9 mouse cellular contexts compared by ENCODE assay signal in the genomic region with DNA sequence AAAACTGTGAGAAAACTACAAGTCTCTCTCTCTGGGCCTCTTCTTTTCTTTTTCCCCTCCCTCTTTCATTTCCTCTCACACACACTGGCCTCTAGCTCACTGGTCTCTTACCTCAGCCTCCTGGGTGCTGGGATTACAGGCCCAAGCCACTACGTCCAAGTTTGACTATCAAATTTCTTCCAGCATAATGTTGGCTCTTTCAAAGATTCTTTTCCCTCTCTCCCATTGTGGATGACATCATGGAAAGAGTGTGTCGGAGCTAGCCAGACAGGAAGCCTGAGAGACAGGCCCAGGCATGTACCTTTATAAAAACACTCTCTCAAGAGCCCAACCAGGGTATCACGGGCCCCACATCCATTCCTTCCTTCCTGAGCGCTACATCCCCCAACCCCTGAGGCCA. TPM values are rescaled to one million over a fixed set of nuclear protein-coding genes. Genes with fewer than 3 reads are reported as not detected.
DNase-seq lines count a peak whose midpoint lies in the region; ATAC-seq and TF ChIP-seq lines count a peak whose summit lies in the region.
"Had no signal": no experiment of that assay in that cellular context is flagged by ENCODE, and none has a peak within 500 bp of the region (broad histone marks: within the 10 kb centered on the region; RNA-seq: fewer than 3 reads in every experiment).

No protein-coding gene starts in this region.

- no peak for TF ChIP-seq CTCF in intestine, postnatal 0 days (IDR thresholded peaks at IDR 0.05; ENCODE audit: low read depth)
- no peak for TF ChIP-seq CTCF in layer of hippocampus, adult 2 months (conservative IDR thresholded peaks at IDR 0.05)

- no peak overlapping the region for H3K4me2 ChIP-seq in neural tube, embryonic 13.5 days
- no peak overlapping the region for H3K4me2 ChIP-seq in intestine, postnatal 0 days (replicated peaks; ENCODE audit: low read depth)

- peaks cover 40% of the 10 kb centered on the region for H3K4me1 ChIP-seq in neural tube, embryonic 13.5 days (replicated peaks)
- H3K4me1 ChIP-seq in intestine, postnatal 0 days (replicated peaks; ENCODE audit: control insufficient read depth, insufficient read depth, low read length), result peaks cover 15% of the 10 kb centered on the region; the same call in 1 of the 2 replicates

- 65% methylated on average over 4 of the region's 4 CpGs for WGBS in neural tube, embryonic 13.5 days
- 42% methylated on average over 4 of the region's 4 CpGs for WGBS in intestine, postnatal 0 days

- no peak for DNase-seq in neural tube, embryonic 10.5 days (ENCODE audit: extremely low spot score, low spot score)
- DNase-seq in heart, adult 11 months, result peak; percentile 98
- DNase-seq in lung, postnatal 36 days, result peak; percentile 75
- no peak for DNase-seq in layer of hippocampus, adult 2 months (ENCODE audit: low spot score in 2 of 2)
- DNase-seq in spleen, postnatal 4 days (ENCODE audit: low spot score in 2 of 2), result no peak
- DNase-seq in spleen, postnatal 36 days (ENCODE audit: low spot score in 2 of 2), result no peak

- peak overlapping the region; percentile 79 for H3K27ac ChIP-seq in neural tube, embryonic 13.5 days (replicated peaks)
- peak overlapping the region; percentile 61 for H3K27ac ChIP-seq in intestine, postnatal 0 days (ENCODE audit: low read depth, low read length)
- H3K27ac ChIP-seq in layer of hippocampus, adult 2 months, result no peak overlapping the region

- no peak overlapping the region for H3K4me3 ChIP-seq in neural tube, embryonic 13.5 days
- H3K4me3 ChIP-seq in intestine, postnatal 0 days (ENCODE audit: low read depth, low read length), result no peak overlapping the region
- no peak overlapping the region for H3K4me3 ChIP-seq in layer of hippocampus, adult 2 months
- H3K4me3 ChIP-seq: megakaryocyte, embryonic 14.5 days had no signal

- no peaks in the 10 kb centered on the region for H3K27me3 ChIP-seq in neural tube, embryonic 13.5 days
- H3K27me3 ChIP-seq in intestine, postnatal 0 days (replicated peaks; ENCODE audit: control insufficient read depth, insufficient read depth, low read length), result no peaks in the 10 kb centered on the region

- no peaks in the 10 kb centered on the region for H3K36me3 ChIP-seq in neural tube, embryonic 13.5 days
- H3K36me3 ChIP-seq in intestine, postnatal 0 days (ENCODE audit: control insufficient read depth, insufficient read depth), result no peaks in the 10 kb centered on the region; the same call in 1 of the 2 replicates

- H3K9ac ChIP-seq in neural tube, embryonic 13.5 days, result no peak overlapping the region
- H3K9ac ChIP-seq in intestine, postnatal 0 days (ENCODE audit: low read depth, low read length), result no peak overlapping the region

- ATAC-seq in neural tube, embryonic 13.5 days (ENCODE audit: low read depth), result no peak
- ATAC-seq in intestine, postnatal 0 days, result no peak

- peaks cover 8% of the 10 kb centered on the region; the same call in 1 of the 2 replicates for H3K9me3 ChIP-seq in neural tube, embryonic 13.5 days
- no peaks in the 10 kb centered on the region for H3K9me3 ChIP-seq in intestine, postnatal 0 days (ENCODE audit: control insufficient read depth)

RNA-seq across cellular contexts. Expression of a gene that starts 22.0 kb away (rescaled TPM):
- polyA plus RNA-seq in neural tube, embryonic 13.5 days (2015; fragmentation: Nextera tagmentation; extraction: Ambion mirVana), result 11.5 and 13.4 TPM in 2 replicates
- polyA plus RNA-seq in intestine, postnatal 0 days (2015; fragmentation: Nextera tagmentation; extraction: Ambion mirVana), result 25.1 and 28.7 TPM in 2 replicates
- total RNA-seq in layer of hippocampus, adult 2 months (2021), result 10 to 100 TPM; 27.9 to 30.3 TPM

Comparison
In these comparisons a context has a peak if more than half of its experiments do, and no peak if none do; other contexts are left out.
1. DNase-seq: peak in heart, adult 11 months (single experiment) and lung, postnatal 36 days (single experiment); none in neural tube, embryonic 10.5 days (single experiment), layer of hippocampus, adult 2 months (0 of 2), spleen, postnatal 4 days (0 of 2) and spleen, postnatal 36 days (0 of 2).